Mouse (Mus musculus): ENCODE data around the gene Parp2. TPM values are rescaled to one million over a fixed set of nuclear protein-coding genes. Genes with fewer than 3 reads are reported as not detected.
"Not testable (repeated sequence)": the region's sequence is repeated elsewhere in the genome, so short reads cannot be mapped to it uniquely, and the experiment has no call there.

The Parp2 gene
- polyA plus RNA-seq, 1 experiment from 2014 or later: 58.5 TPM

GRCm38 (mm10) chr14:50799502-50800259 lies 8.0 kb upstream of the Parp2 start:
- H3K27ac ChIP-seq: no peak overlapping the region
- H3K4me3 ChIP-seq: peak overlapping the region; percentile 9; the same call in 1 of the 2 replicates
- peaks cover 3% of the 10 kb centered on the region; the same call in 1 of the 2 replicates for H3K4me1 ChIP-seq (replicated peaks)
- H3K27me3 ChIP-seq (ENCODE audit: insufficient read depth, poor library complexity, severe bottlenecking): no peaks in the 10 kb centered on the region
- DNase-seq (ENCODE audit: low spot score): peak; percentile 43
- no peaks in the 10 kb centered on the region for H3K36me3 ChIP-seq
- WGBS: 6% methylated on average over 3 of the region's 3 CpGs
- no peaks in the 10 kb centered on the region for H3K9me3 ChIP-seq

- Histone ChIP-seq H3K9me3 (no peaks in the 10 kb centered on the region), H3K4me1 (replicated peaks) (peaks cover 5% of the 10 kb centered on the region; the same call in 1 of the 2 replicates), H3K4me3 (no peak overlapping the region), H3K36me3 (no peaks in the 10 kb centered on the region), H3K27me3 (ENCODE audit: insufficient read depth, poor library complexity, severe bottlenecking) (no peaks in the 10 kb centered on the region), H3K27ac (no peak overlapping the region)
- WGBS: 89% methylated on average over 6 of the region's 6 CpGs
- no peak for DNase-seq (ENCODE audit: low spot score)
Measured at GRCm38 (mm10) chr14:50802441-50802840, 5.2 kb upstream of the Parp2 start.

- Histone ChIP-seq H3K27me3 (ENCODE audit: insufficient read depth, poor library complexity, severe bottlenecking) (no peaks in the 10 kb centered on the region), H3K27ac (no peak overlapping the region), H3K4me3 (no peak overlapping the region), H3K36me3 (no peaks in the 10 kb centered on the region), H3K9me3 (no peaks in the 10 kb centered on the region), H3K4me1 (replicated peaks) (peaks cover 5% of the 10 kb centered on the region; the same call in 1 of the 2 replicates)
- no peak for DNase-seq (ENCODE audit: low spot score)
- WGBS: 64% methylated on average over 4 of the region's 4 CpGs
Measured at GRCm38 (mm10) chr14:50802843-50803562, 4.6 kb upstream of the Parp2 start.

- peaks cover 11% of the 10 kb centered on the region for H3K4me1 ChIP-seq (replicated peaks)
- WGBS: 77% methylated on average over 13 of the region's 13 CpGs
- H3K27ac ChIP-seq: no peak overlapping the region
Measured at GRCm38 (mm10) chr14:50804683-50805082, 3.0 kb upstream of the Parp2 start.

GRCm38 (mm10) chr14:50806469-50806868 lies 1.2 kb upstream of the Parp2 start:
- H3K27ac ChIP-seq; H3K27me3 ChIP-seq (ENCODE audit: insufficient read depth, poor library complexity, severe bottlenecking); DNase-seq (ENCODE audit: low spot score); H3K4me1 ChIP-seq (replicated peaks); H3K9me3 ChIP-seq: not testable (repeated sequence)
- Histone ChIP-seq H3K4me3 (peak overlapping the region; percentile 61; the same call in 1 of the 2 replicates), H3K36me3 (peaks cover 17% of the 10 kb centered on the region)
- 92% methylated on average over 5 of the region's 5 CpGs for WGBS

More at GRCm38 (mm10) chr14:50804683-50805082, 3.0 kb upstream of the Parp2 start:
- no peak overlapping the region for H3K4me3 ChIP-seq
- no peaks in the 10 kb centered on the region; the same call in 1 of the 2 replicates for H3K36me3 ChIP-seq
- no peaks in the 10 kb centered on the region for H3K9me3 ChIP-seq
- no peaks in the 10 kb centered on the region for H3K27me3 ChIP-seq (ENCODE audit: insufficient read depth, poor library complexity, severe bottlenecking)
- DNase-seq (ENCODE audit: low spot score): no peak

GRCm38 (mm10) chr14:50813060-50813459 lies 5.4 kb downstream of the Parp2 start:
- H3K4me3 ChIP-seq: no peak overlapping the region
- 92% methylated on average over 2 of the region's 2 CpGs for WGBS
- peaks cover 6% of the 10 kb centered on the region for H3K4me1 ChIP-seq (replicated peaks)
- H3K27ac ChIP-seq: no peak overlapping the region
- no peak for DNase-seq (ENCODE audit: low spot score)
- H3K27me3 ChIP-seq (ENCODE audit: insufficient read depth, poor library complexity, severe bottlenecking): no peaks in the 10 kb centered on the region
- H3K36me3 ChIP-seq: peaks cover 81% of the 10 kb centered on the region
- no peaks in the 10 kb centered on the region for H3K9me3 ChIP-seq

GRCm38 (mm10) chr14:50823240-50823639 lies 15.6 kb downstream of the Parp2 start:
- Histone ChIP-seq H3K4me3 (no peak overlapping the region), H3K27me3 (ENCODE audit: insufficient read depth, poor library complexity, severe bottlenecking) (no peaks in the 10 kb centered on the region), H3K36me3 (peaks cover 56% of the 10 kb centered on the region), H3K27ac (no peak overlapping the region), H3K4me1 (replicated peaks) (no peaks in the 10 kb centered on the region), H3K9me3 (no peaks in the 10 kb centered on the region)
- DNase-seq (ENCODE audit: low spot score): no peak
- WGBS: 75% methylated on average over 2 of the region's 2 CpGs

- H3K36me3 ChIP-seq: peaks cover 46% of the 10 kb centered on the region
- H3K27ac ChIP-seq: no peak overlapping the region
- H3K9me3 ChIP-seq: no peaks in the 10 kb centered on the region
- no peak overlapping the region for H3K4me3 ChIP-seq
- WGBS: 88% methylated on average over 9 of the region's 9 CpGs
- DNase-seq (ENCODE audit: low spot score): no peak
- H3K27me3 ChIP-seq (ENCODE audit: insufficient read depth, poor library complexity, severe bottlenecking): no peaks in the 10 kb centered on the region
- H3K4me1 ChIP-seq (replicated peaks): no peaks in the 10 kb centered on the region
Measured at GRCm38 (mm10) chr14:50824219-50824618, 16.6 kb downstream of the Parp2 start.

GRCm38 (mm10) chr14:50826579-50826978 lies 18.9 kb downstream of the Parp2 start:
- Histone ChIP-seq H3K4me3 (no peak overlapping the region), H3K27me3 (ENCODE audit: insufficient read depth, poor library complexity, severe bottlenecking) (no peaks in the 10 kb centered on the region), H3K4me1 (replicated peaks) (no peaks in the 10 kb centered on the region), H3K27ac (no peak overlapping the region), H3K9me3 (no peaks in the 10 kb centered on the region), H3K36me3 (peaks cover 24% of the 10 kb centered on the region)
- 87% methylated on average over 4 of the region's 4 CpGs for WGBS
- no peak for DNase-seq (ENCODE audit: low spot score)

- Histone ChIP-seq H3K4me1 (replicated peaks) (no peaks in the 10 kb centered on the region), H3K27me3 (ENCODE audit: insufficient read depth, poor library complexity, severe bottlenecking) (no peaks in the 10 kb centered on the region), H3K27ac (no peak overlapping the region), H3K9me3 (no peaks in the 10 kb centered on the region), H3K4me3 (no peak overlapping the region), H3K36me3 (peaks cover 4% of the 10 kb centered on the region; the same call in 1 of the 2 replicates)
- WGBS: 79% methylated on average over 3 of the region's 3 CpGs
- no peak for DNase-seq (ENCODE audit: low spot score)
Measured at GRCm38 (mm10) chr14:50829878-50830277, 22.2 kb downstream of the Parp2 start.

- no peak for DNase-seq (ENCODE audit: low spot score)
- Histone ChIP-seq H3K27me3 (ENCODE audit: insufficient read depth, poor library complexity, severe bottlenecking) (no peaks in the 10 kb centered on the region), H3K9me3 (no peaks in the 10 kb centered on the region), H3K27ac (no peak overlapping the region), H3K4me3 (no peak overlapping the region), H3K4me1 (replicated peaks) (no peaks in the 10 kb centered on the region), H3K36me3 (peaks cover 7% of the 10 kb centered on the region; the same call in 1 of the 2 replicates)
- 86% methylated on average over 10 of the region's 10 CpGs for WGBS
Measured at GRCm38 (mm10) chr14:50833964-50834363, 26.3 kb downstream of the Parp2 start.

GRCm38 (mm10) chr14:50834435-50834834 lies 26.8 kb downstream of the Parp2 start:
- Histone ChIP-seq H3K9me3 (no peaks in the 10 kb centered on the region), H3K4me1 (replicated peaks) (no peaks in the 10 kb centered on the region), H3K27ac (no peak overlapping the region), H3K36me3 (peaks cover 7% of the 10 kb centered on the region; the same call in 1 of the 2 replicates), H3K27me3 (ENCODE audit: insufficient read depth, poor library complexity, severe bottlenecking) (no peaks in the 10 kb centered on the region), H3K4me3 (no peak overlapping the region)
- WGBS: 70% methylated on average over 2 of the region's 2 CpGs
- no peak for DNase-seq (ENCODE audit: low spot score)

- WGBS: 66% methylated on average over 6 of the region's 6 CpGs
- Histone ChIP-seq H3K4me1 (replicated peaks) (no peaks in the 10 kb centered on the region), H3K4me3 (no peak overlapping the region), H3K36me3 (peaks cover 11% of the 10 kb centered on the region; the same call in 1 of the 2 replicates), H3K9me3 (no peaks in the 10 kb centered on the region), H3K27ac (no peak overlapping the region), H3K27me3 (ENCODE audit: insufficient read depth, poor library complexity, severe bottlenecking) (no peaks in the 10 kb centered on the region)
- peak; percentile 15 for DNase-seq (ENCODE audit: low spot score)
Measured at GRCm38 (mm10) chr14:50837236-50837635, 29.6 kb downstream of the Parp2 start.

All from hindbrain, embryonic 10.5 days (tissue).